Mouse (Mus musculus) layer of hippocampus, adult 8-10 months (tissue): ENCODE measurements around the gene Themis2. TPM values are rescaled to one million over a fixed set of nuclear protein-coding genes. Genes with fewer than 3 reads are reported as not detected.
"Not testable (repeated sequence)": the region's sequence is repeated elsewhere in the genome, so short reads cannot be mapped to it uniquely, and the experiment has no call there.

Experiments
- DNase-seq, 2 experiments: peaks; one replicate each; pipeline ENCODE4 v3.0.0; 2022; ENCODE audit warnings: low spot score in 2 of 2
- total RNA-seq, 4 experiments: library from RNA; stranded (reverse); gene quantifications; 2 replicates each; pipeline ENCODE4 v1.2.4; 2022

Themis2 gene
- total RNA-seq, 4 experiments from 2014 or later, result 0.62 to 3.9 (median 1.6) TPM

DNA sequence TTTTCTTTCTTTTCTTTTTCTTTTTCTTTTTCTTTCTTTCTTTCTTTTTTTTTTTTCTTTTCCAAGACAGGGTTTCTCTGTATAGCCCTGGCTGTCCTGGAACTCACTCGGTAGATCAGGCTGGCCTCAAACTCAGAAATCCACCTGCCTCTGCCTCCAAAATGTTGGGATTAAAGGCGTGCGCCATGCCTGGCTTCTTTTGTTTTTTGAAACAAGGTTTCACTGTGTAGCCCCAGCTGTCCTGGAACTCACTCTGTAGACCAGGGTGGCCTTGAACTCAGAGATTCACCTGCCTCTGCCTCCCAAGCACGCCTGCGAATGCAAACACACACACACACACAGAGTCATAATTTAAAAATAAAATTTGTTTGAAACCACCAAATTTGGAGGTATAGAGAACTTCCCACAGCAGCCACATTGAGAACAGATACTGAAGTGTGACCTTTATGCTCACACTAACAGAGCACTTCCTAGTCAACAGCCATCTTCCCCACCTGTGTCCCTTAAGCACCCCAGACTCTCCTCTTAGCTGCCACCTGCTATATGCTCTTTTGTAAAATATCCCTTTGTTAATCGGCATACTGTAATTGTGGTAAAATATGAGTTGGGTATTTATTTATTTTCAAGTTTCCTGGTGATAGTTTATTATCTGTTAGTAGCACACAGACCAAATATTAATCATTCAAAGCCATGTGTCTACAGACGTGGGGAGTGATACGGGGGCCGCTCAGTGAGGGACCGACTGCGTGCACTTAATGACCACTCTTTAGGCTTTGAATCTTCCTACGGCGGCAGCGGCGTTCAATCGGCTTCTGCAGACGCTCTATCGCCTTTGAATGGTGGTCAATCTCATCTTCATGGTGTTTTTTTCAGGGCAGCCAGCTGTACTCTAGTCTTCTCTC lies 5.2 kb upstream of the Themis2 start:
- DNase-seq, result no peak

- DNase-seq, result no peak
Observed at GRCm38 (mm10) chr4:132799845-132800244, 3.7 kb upstream of the Themis2 start.

GRCm38 (mm10) chr4:132798666-132799065 lies 2.5 kb upstream of the Themis2 start:
- DNase-seq, result not testable (repeated sequence)

DNA sequence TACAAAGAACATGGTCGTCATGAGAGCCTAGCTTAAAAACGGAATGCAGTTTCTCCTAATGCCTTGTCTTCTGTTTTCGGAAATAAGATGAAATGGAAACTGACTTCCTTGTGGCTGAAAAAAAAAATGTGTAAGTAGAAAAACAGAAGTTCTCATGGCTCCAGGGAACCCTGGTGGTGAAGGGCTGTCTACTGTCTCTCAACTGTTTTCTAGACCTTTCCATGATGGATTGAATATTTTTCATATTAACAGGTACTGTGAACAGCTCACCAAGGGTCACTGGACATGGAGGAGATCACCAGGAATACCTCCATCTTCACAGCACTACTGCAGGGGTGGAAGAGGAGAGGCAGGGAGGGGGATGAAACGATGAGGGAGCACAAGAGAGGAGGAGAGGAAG lies 1.8 kb upstream of the Themis2 start:
- no peak for DNase-seq

DNA sequence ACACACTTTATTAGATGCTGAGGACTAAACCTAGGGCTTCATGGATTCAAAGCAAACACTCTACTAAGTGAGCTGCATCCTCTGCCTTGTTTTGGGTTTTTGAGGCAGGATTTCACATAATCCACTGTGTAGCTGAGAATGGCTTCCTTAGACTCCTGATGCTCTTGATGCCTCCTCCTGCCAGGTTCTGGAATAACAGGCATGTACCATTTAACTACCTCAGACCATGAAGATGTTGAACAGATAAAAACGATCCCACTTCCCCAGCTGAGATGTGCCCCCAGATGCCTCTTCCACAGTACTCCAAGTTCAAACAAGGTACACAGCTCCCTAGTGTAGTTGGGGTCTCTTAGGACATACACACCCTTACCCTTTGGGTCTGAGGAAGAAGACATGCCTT lies 1.3 kb upstream of the Themis2 start:
- DNase-seq, result no peak

- DNase-seq, result no peak
Observed at GRCm38 (mm10) chr4:132795171-132795570, 1.0 kb downstream of the Themis2 start.

GRCm38 (mm10) chr4:132794760-132795159 lies 1.4 kb downstream of the Themis2 start:
- no peak for DNase-seq

DNA sequence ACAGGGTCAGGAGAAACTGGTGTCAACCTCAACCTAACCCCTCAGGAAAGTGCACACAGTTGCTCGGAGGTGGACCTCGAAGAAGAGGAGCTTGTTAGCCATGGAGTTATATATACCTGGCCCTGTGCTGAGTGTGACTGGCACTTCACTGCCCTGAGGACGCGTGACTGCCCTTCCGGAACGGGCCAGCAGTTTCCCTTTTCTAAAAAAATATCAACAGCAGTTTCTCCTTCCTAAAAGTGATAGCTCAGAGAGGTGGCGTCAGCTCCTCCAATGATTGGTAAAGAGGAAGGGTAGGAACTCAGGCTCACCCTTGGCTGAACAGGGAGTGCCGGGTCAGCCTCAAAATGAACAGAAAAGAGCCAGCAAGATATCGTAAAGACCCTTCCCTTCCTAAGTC lies 2.2 kb downstream of the Themis2 start:
- DNase-seq, result no peak

DNA sequence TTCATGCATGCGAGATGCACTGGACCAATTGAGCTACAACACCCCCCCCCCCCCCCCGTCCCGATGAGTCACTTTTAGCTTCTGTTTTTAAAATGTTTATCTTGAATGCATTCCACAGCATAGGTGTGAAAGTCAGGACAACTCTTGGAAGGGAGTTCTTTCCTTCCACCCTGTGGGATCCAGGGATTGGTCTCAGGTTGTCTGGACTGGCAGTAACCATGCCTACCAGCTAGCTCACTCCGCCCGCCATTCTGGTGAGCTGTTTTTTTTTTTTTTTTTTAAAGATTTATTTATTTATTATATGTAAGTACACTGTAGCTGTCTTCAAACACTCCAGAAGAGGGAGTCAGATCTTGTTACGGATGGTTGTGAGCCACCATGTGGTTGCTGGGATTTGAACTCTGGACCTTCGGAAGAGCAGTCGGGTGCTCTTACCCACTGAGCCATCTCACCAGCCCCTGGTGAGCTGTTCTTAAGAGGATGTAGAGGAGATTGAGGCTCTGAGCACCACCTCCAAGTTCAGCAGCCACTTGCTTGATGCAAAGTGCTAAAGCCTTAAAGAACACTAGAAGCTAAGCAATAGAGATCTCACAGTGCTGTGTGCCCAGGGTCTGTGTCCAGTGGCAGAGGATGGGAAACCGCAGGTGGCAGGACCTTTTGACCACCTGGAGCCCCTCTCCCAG lies 2.7 kb downstream of the Themis2 start:
- DNase-seq, result not testable (repeated sequence)

- no peak for DNase-seq
Observed at GRCm38 (mm10) chr4:132789731-132790130, 6.5 kb downstream of the Themis2 start.

- DNase-seq, result no peak
Observed at GRCm38 (mm10) chr4:132785228-132785627, 11.0 kb downstream of the Themis2 start.

DNA sequence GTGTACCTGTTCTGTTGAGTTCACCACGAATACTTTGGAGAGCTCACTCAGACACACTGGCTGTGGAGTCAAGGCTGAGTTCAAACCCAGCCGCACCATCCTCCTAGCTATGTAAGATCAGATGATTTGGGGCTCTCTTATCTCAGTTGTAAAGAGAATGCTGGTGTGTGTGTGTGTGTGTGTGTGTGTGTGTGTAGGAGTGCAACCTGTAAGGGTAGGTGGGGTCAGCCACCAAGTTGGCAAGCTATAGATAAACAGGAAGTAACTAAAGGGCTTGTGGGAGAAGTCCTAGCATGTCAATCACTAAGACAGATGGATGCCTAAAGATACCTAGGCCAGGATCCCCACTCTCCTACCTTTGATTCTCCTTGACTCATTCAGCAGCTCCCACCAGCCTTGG lies 12.5 kb downstream of the Themis2 start:
- DNase-seq, result no peak

- DNase-seq, result no peak
Observed at GRCm38 (mm10) chr4:132780288-132780687, 15.9 kb downstream of the Themis2 start.

GRCm38 (mm10) chr4:132778562-132779201 lies 17.5 kb downstream of the Themis2 start:
- no peak for DNase-seq

DNA sequence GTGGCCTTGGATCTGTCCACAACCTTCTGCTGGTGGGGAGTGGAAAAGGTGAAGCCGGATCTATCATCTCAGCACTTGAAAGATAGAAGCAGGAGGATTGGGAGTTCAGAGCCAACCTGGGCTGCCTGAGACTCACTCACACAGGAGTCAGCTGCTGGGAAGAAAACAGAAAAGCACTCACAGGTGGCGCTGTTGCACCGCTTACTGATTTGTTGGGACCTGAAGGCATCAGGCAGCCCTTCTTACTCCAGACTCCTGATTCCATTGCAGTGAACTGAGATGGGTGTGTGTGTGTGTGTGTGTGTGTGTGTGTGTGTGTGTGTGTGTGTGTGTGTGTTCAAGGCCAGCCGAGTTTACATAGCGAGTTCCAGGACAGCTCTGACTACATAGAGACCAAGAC lies 19.4 kb downstream of the Themis2 start:
- peak; percentile 42 to 77 for DNase-seq

GRCm38 (mm10) chr4:132774905-132775304 lies 21.3 kb downstream of the Themis2 start:
- DNase-seq, result no peak

GRCm38 (mm10) chr4:132771776-132772175 lies 24.4 kb downstream of the Themis2 start:
- no peak for DNase-seq

DNA sequence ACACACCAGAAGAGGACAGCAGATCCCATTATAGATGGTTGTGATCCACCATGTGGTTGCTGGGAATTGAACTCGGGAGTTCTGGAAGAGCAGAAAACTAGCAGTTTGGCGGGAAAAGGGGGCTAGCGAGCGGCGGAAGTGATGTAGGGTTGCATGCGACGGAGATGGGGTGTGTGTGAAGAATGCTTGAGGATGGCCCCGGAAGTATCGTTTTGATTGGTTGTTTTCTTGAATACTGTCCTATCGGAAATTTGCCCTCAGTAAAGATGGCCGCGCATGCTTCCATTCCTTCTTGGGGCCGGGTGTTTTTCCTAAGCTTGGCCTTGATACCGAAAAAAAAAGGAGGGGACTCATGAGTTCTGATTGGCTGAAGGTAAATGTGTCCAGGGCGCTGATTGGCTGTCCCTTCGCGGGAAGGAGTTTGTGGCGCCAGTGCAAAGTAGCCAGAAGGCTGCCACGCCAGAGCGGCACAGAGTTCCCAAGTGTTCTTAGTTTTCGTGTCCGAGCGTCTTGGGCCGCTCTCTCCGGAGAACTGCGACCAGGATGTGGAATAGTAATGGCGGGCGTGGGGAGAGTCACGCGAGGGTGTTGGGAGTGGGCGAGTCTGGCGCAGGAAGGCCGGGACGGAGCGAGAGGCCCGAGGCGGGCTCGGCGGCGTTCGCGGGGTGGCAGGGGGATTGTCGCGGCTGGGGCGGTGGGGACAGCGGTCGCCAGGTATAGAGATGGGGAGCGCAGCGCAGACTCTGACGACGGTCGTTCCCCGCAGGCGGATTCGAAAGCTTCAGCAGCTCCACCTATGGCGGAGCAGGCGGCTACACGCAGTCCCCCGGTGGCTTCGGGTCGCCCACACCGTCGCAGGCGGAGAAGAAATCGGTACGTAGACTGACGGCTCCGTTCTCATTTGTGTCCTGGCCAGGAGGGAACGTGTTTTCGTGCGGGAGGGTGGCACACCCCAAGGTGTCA lies 28.0 kb downstream of the Themis2 start, which contains the start of gene Rpa2:
Gene Rpa2 (plus strand): TSS at position 419 of the 963 bp plus-strand sequence.
- DNase-seq, result peak; percentile 99 to 100

DNA sequence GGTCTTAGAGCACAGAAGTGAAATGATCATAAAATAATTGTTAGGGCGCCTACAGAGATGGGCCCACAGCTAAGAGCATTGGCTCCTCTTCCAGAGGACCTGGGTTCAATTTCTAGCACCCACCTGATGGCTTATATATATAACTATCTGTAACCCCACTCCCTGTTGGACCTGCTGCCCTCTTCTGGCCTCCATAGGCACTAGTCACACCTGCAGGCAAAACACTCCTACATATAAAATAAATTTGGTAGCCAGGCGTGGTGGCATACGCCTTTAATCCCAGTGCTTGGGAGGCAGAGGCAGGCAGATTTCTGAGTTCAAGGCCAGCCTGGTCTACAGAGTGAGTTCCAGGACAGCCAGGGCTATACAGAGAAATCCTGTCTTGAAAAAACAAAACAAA lies 33.1 kb downstream of the Themis2 start:
- DNase-seq, result not testable (repeated sequence)

DNA sequence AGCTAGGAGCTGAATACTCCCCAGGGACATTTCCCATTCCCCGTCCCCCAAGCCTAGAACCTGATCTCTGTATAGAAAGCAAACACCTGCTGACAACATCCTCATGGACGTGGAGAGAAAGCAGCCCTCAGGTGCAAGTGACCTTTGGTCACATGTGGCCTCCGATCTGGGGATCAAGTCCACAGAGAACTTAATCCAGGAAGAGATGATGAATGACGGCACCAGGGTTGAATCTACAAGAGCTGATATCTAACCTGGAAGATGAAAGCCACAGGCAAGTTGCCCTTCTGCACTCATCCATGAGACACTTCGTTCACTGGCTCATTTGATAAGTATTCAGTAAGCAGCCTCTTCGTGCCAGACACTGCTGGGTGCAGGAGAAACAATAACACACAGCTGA lies 33.6 kb downstream of the Themis2 start:
- DNase-seq, result no peak

DNA sequence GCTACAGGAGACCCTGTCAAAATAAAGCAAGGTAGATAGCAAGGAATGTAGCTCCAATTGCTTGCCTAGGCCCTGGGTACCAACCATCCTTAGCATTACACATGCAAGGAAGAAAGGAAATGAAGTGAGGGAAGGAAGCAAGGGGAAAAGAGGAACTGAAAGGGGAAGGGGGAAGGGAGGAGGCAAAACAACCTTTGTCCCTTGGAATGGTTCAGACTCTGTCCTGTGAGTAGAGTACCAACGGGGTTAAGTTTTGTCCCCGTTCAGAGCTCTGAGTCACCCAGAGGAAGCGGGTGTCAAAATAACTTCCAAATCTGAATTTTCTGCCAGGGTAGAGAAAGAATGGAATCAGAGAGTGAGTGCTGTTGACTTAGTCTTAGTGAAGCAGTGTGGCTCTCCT lies 35.9 kb downstream of the Themis2 start:
- DNase-seq, result no peak
